Mouse (Mus musculus): ENCODE data around the gene Manbal.

DNA sequence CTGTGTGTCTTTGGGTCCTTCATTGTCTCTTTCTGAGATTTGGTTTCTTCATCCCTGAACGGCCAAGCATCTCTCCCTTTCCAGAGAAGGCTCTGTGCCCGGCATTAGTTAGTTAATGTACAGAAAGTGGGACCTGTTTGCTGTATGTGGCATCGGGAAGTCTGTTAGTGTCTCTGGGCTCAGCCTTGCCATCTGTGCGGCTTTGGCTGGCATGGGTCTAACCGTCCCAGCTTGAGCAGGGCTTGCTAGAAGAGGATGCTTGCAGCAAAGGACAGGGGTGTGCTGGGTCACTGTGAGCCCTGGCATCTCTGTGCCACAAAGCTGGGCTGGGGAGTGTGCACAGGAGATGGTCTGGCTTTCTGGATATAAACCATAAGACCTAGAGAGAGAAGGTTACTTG lies 59.8 kb downstream of the Manbal start:
- no peak for TF ChIP-seq CTCF (IDR thresholded peaks at IDR 0.05; ENCODE audit: borderline replicate concordance, insufficient read depth, low read depth, low read length)
- no peak for TF ChIP-seq POLR2A (IDR thresholded peaks at IDR 0.05; ENCODE audit: borderline replicate concordance, insufficient read depth, low read length)

Measured in cerebellum, adult 2 months (tissue).